Mouse (Mus musculus): ENCODE results near the gene Rmi1.
A peak's percentile ranks its signal among the peaks of the same experiment; 100 is the strongest.
"Not testable (repeated sequence)": the region's sequence is repeated elsewhere in the genome, so short reads cannot be mapped to it uniquely, and the experiment has no call there.

Gene Rmi1

DNA sequence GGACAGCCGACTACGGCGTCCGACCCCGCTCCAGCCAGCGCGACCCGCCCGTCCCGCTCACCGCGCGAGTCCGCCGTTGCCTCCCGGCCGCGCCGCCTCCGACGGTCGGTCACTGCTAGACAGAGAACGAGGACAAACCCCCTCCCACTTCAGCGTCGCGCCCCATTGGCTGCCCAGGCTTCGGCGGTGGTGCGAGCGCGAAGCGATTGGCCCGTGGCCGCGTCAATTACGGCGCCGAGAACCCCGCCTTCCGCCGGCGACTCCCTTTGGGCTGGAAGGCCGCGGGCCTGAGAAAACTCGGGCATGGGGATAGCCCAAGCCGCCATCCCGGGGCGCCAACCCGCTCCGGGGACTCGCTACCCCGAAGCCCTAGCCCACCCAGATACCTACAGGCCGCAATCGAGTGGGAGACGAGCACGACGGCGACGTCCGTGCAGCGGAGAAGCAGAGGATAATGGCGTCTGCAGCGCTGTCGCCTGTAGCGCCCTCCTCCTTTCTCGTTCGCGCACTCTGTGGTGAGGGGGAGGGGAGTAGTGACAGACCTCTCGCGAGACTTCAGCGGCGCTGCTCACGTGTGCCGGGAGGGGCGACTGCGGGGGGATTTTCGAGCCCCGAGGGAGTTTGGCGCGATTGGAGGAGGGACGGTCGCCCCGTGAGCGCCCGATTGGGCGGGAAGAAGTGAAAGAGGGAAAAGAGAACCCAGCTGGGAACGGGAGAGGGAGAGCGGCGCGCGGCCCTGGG is at the start of gene Rmi1:
TSS of gene Rmi1 (plus strand) at position 246 of the 741 bp plus-strand sequence.
- peak; percentile 96 for DNase-seq (ENCODE audit: low spot score)

DNA sequence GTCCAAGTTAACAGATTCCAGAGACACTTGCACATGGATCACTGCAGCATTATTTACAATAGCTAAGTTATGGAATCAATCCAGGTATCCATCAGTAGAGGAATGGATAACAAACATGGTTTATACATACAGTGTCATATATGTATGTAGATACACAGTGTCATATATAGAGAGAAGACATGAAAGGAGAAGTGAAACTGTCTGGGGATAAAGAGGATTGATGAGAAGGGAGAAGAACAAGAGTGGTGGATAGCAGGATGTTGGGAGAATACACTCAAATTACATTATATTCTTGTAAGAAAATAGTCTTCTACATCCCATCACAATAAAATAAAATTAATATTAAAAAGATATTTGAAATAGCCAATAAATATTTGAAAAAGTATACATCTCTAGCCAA is 49.1 kb upstream of the Rmi1 start:
- DNase-seq (ENCODE audit: low spot score): no peak

DNA sequence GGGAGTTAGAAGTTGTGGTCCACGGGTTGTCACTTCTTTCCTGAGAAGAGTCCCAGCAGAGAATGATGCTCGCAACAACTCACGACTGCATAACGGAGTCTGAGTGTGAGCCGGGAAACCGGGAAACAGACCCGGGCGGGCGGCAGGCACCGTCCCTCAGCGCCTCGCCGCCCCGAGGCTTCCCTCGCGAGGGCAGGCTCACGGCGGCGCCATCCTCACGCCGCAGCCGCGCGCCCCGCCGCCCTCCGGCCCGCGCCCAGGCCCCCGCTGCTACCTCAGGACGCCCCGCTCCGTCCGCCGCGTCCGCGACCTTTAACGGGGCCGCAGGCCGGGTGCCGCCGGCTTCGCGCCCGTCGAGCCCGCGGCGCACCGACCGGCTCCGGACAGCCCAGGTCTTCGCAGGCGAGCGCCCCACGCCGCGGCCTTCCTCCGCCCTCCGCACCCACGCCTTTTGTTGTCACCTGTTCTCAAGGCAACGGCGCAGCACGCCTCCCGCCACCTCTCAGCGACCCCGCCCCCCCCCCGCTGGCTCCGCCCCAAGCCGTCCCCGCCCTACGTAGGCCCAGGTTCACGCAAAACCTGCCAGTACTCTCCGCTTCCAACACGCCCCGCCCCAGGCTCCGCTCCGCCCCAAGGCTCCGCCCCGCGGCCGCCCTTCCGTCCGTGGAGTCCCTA is 43.3 kb upstream of the Rmi1 start, which contains the start of gene Kif27:
TSS of gene Kif27 (minus strand) at position 494 of the 675 bp plus-strand sequence.
- peak; percentile 64 for DNase-seq (ENCODE audit: low spot score)

GRCm38 (mm10) chr13:58359304-58359653 is 42.8 kb upstream of the Rmi1 start:
- no peak for DNase-seq (ENCODE audit: low spot score)

DNA sequence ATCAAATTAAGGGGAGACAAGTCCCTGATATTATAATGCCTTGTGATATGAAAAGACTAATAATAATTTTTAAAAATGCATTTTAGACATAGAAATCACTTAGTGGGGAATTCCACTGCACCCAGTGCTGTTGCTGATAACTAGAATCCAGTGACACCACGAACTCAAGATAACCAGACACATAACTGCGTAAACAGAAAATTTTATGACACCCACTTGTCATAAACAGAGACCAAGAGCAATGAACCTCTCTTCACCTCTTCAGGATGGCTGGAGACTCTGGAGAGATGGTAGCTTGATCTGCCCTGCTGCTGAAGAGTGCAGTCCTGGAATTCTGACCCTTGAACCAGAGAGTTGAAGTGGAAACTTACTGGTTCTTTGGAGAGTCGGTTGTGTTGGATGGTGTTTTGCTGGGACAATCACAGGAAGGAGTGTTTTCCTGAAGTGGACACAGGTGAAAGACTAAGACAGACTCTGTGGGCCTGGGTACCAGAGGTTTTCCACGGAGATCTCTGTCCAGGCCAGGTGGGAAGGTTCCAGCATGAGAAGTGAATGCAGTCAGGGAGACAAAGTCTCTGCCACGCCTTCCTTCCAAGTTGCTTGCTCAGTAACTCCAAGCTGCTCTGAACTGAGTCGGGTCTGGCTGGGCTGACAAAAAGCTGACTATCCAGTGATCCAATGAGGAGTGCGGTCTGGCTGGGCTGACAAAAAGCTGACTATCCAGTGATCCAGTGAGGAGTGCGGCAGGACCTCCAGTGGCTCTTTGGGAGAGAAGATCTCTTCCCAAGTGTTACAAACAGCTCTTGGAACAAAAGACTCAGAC is 37.5 kb upstream of the Rmi1 start:
- DNase-seq (ENCODE audit: low spot score): no peak

- DNase-seq (ENCODE audit: low spot score): not testable (repeated sequence)
These were observed 36.9 kb upstream of the Rmi1 start for GRCm38 (mm10) chr13:58365179-58365578.

DNA sequence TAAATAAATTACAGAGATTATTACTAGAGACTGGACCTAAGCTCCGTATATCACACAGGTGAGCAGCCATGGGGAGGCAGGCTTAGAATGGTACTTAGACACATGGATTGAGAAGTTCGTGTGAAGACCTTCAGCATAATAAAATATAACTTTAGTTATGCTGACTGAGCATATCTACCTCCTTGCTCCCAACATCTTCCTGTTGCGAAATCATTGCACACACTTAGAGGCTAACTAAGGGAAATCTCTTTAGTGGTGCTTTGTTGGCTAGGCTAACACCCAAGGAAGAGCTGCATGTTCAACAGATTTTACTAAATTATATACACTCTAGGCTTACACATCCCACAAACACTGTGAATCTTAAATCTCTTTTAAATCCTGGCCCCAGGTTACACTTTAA is 35.7 kb upstream of the Rmi1 start:
- no peak for DNase-seq (ENCODE audit: low spot score)

GRCm38 (mm10) chr13:58367641-58368040 is 34.4 kb upstream of the Rmi1 start:
- no peak for DNase-seq (ENCODE audit: low spot score)

- DNase-seq (ENCODE audit: low spot score): no peak
These were observed 33.2 kb upstream of the Rmi1 start for GRCm38 (mm10) chr13:58368835-58369234.

DNA sequence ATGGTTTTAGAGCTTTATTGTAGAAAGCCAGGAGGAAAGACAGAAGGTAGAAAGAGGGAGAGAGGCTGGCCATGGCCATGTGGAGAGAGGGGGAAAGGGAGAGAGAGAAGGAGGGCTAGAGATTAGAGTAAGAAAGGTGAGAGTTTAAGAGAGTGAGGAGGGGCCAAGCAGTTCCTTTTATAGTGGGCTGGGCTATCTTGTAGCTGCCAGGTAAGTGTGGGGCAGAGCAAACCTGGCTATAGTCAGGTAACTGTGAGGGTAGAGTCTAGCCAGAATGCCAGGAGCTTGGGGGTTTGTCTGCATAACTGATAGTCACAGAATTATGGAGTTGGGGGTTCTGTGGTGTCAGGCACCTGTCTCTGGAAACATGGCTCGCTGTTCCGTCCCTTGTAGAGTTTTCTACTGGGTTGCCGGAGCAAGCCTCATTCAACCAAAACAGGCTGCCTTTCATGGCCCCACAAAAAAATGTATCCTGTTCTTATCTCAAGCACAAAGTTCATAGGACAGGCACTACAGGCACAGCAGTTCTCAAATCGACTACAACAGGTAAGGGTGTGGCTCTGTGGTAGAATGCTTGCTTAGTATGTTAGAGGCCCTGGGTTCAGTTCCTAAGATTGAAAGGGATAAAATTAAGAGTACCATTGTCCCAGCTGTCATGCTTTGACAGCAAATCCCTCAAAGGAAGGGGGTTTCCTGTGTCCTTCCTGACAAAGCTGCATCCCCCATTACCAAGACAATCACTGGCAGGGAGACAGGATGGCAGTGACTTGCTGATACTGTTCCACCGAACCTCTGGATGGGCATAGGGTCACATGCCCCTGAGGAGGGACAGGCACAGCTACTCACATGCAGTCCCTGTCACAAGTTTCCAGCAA is 29.5 kb upstream of the Rmi1 start:
- DNase-seq (ENCODE audit: low spot score): no peak

- no peak for DNase-seq (ENCODE audit: low spot score)
These were observed 28.9 kb upstream of the Rmi1 start for GRCm38 (mm10) chr13:58373153-58373470.

DNA sequence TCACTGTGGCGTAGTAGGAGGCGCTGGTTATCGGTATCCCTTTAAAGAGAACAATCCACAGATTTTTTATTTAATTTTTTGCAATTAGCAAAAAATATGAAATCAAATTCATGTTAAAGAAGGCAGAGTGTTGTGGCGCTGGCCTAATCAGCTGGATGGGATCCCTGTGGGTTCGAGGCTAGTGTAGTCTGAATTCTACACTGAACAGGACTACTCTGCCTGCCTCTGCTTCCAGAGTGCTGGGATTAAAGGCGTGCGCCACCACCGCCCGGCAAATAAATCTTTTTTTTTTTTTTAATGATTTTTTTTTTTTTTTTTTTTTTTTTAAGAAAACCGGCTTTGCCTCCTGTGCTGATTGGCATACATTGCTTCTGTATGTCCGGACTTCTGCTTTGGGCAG is 17.7 kb upstream of the Rmi1 start:
- no peak for DNase-seq (ENCODE audit: low spot score)

GRCm38 (mm10) chr13:58384779-58385546 is 17.1 kb upstream of the Rmi1 start, which contains the start of gene 2210016F16Rik:
TSS of gene 2210016F16Rik (minus strand) at chr13:58385225.
- peak; percentile 49 for DNase-seq (ENCODE audit: low spot score)

GRCm38 (mm10) chr13:58385547-58385920 is 16.5 kb upstream of the Rmi1 start:
- no peak for DNase-seq (ENCODE audit: low spot score)

GRCm38 (mm10) chr13:58387948-58388347 is 14.1 kb upstream of the Rmi1 start:
- DNase-seq (ENCODE audit: low spot score): peak; percentile 59

- DNase-seq (ENCODE audit: low spot score): no peak
These were observed 13.7 kb upstream of the Rmi1 start for GRCm38 (mm10) chr13:58388379-58388778.

- DNase-seq (ENCODE audit: low spot score): no peak
These were observed 12.6 kb upstream of the Rmi1 start for GRCm38 (mm10) chr13:58389324-58389951.

DNA sequence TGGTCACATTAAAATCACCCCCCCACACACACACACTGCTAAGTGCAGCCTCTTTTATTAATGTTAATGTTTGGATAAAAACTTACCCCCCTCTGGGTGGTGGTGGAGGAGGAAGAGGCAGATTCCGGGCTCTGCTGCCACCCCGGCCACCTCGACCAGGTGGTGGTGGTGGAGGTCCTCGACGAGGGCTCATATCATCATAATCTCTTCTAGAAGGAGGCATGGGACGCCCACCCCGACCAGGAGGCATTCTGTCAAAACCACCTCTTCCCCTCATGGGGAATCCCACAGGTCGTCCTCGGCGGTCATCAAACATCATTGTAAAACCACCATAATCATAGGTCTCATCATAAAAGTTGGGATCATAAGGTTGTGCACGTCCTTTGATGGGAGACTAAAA is 7.7 kb upstream of the Rmi1 start:
- DNase-seq (ENCODE audit: low spot score): not testable (repeated sequence)

GRCm38 (mm10) chr13:58397651-58398050 is 4.4 kb upstream of the Rmi1 start:
- DNase-seq (ENCODE audit: low spot score): no peak

DNA sequence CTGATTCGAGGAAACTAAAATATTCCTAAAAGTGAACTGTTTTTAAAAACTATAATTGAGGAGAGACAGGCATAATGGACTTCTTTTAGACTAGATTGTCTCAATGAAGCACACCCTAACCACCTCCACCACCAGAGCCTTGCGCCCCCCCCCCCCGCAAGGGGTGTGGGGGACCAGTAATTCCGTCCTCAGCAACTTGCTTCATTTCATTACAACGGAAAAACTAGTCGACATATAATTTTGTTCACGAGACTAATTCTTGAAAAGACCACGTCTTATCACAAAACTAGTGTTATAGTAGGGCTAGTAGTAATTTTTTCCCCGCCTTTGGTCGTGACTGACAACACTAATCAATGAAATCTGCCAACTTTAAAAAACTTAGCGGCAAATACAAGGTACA is 1.5 kb upstream of the Rmi1 start:
- no peak for DNase-seq (ENCODE audit: low spot score)
